Mouse (Mus musculus): Measurements from ENCODE around the gene Hacl1. TPM values are rescaled to one million over a fixed set of nuclear protein-coding genes. Genes with fewer than 3 reads are reported as not detected.

The Hacl1 gene
- polyA plus RNA-seq, 1 experiment from 2014 or later: 10.6 TPM

- WGBS: 95% methylated on average over 3 of the region's 3 CpGs
- Histone ChIP-seq H3K36me3 (no peaks in the 10 kb centered on the region), H3K9ac (no peak overlapping the region), H3K9me3 (no peaks in the 10 kb centered on the region), H3K4me1 (no peaks in the 10 kb centered on the region), H3K27ac (no peak overlapping the region), H3K4me3 (no peak overlapping the region), H3K27me3 (no peaks in the 10 kb centered on the region), H3K4me2 (replicated peaks) (no peak overlapping the region)
- no peak for ATAC-seq (ENCODE audit: insufficient number of reproducible peaks, insufficient read depth, low FRiP score, low TSS enrichment)
Observed at GRCm38 (mm10) chr14:31650347-31650746, 9.3 kb upstream of the Hacl1 start.

- WGBS: 85% methylated on average over 10 of the region's 10 CpGs
- no peak for ATAC-seq (ENCODE audit: insufficient number of reproducible peaks, insufficient read depth, low FRiP score, low TSS enrichment)
- no peaks in the 10 kb centered on the region for H3K4me1 ChIP-seq
Observed at GRCm38 (mm10) chr14:31647991-31648390, 6.9 kb upstream of the Hacl1 start.

DNA sequence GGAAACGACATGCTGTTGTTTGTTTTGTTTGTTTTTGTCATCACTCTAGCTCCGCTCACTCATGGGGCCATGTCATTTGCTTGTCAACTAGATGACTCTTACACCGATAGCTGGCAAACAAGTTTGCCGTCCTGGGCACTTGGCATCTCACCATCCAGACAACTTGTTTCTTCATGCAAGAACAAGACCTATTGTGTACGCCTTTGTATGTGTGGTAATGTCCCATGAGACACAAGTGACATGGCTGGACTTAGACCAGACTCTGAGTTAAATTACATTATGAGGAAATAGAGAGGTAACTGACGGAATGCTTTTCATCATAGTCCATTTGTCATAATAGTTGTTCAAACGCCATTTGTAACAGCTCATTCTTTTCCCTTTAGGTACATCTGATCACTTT is 4.8 kb upstream of the Hacl1 start:
- no peak overlapping the region for H3K27ac ChIP-seq
- no peaks in the 10 kb centered on the region for H3K27me3 ChIP-seq
- peaks cover 6% of the 10 kb centered on the region; the same call in 1 of the 2 replicates for H3K4me1 ChIP-seq
- H3K36me3 ChIP-seq: no peaks in the 10 kb centered on the region
- no peak overlapping the region for H3K4me2 ChIP-seq (replicated peaks)
- no peaks in the 10 kb centered on the region for H3K9me3 ChIP-seq
- H3K4me3 ChIP-seq: no peak overlapping the region
- no peak overlapping the region for H3K9ac ChIP-seq
- 88% methylated on average over 7 of the region's 7 CpGs for WGBS
- no peak for ATAC-seq (ENCODE audit: insufficient number of reproducible peaks, insufficient read depth, low FRiP score, low TSS enrichment)

More at GRCm38 (mm10) chr14:31647991-31648390, 6.9 kb upstream of the Hacl1 start:
- H3K27me3 ChIP-seq: no peaks in the 10 kb centered on the region
- H3K36me3 ChIP-seq: no peaks in the 10 kb centered on the region
- no peak overlapping the region for H3K27ac ChIP-seq
- no peak overlapping the region for H3K4me2 ChIP-seq (replicated peaks)
- no peaks in the 10 kb centered on the region for H3K9me3 ChIP-seq
- no peak overlapping the region for H3K9ac ChIP-seq
- H3K4me3 ChIP-seq: no peak overlapping the region

- no peak for ATAC-seq (ENCODE audit: insufficient number of reproducible peaks, insufficient read depth, low FRiP score, low TSS enrichment)
- H3K27me3 ChIP-seq: no peaks in the 10 kb centered on the region
- H3K9me3 ChIP-seq: no peaks in the 10 kb centered on the region
- no peaks in the 10 kb centered on the region for H3K36me3 ChIP-seq
- 63% methylated on average over 3 of the region's 3 CpGs for WGBS
- peaks cover 8% of the 10 kb centered on the region; the same call in 1 of the 2 replicates for H3K4me1 ChIP-seq
- H3K9ac ChIP-seq: no peak overlapping the region
- no peak overlapping the region for H3K4me3 ChIP-seq
- H3K27ac ChIP-seq: no peak overlapping the region
- H3K4me2 ChIP-seq (replicated peaks): no peak overlapping the region
Observed at GRCm38 (mm10) chr14:31644931-31645547, 4.0 kb upstream of the Hacl1 start.

GRCm38 (mm10) chr14:31644183-31644830 is 3.2 kb upstream of the Hacl1 start:
- no peak overlapping the region for H3K4me2 ChIP-seq (replicated peaks)
- H3K4me3 ChIP-seq: no peak overlapping the region
- H3K9ac ChIP-seq: no peak overlapping the region
- no peaks in the 10 kb centered on the region for H3K27me3 ChIP-seq
- H3K4me1 ChIP-seq: peaks cover 10% of the 10 kb centered on the region; the same call in 1 of the 2 replicates
- H3K9me3 ChIP-seq: no peaks in the 10 kb centered on the region
- no peak overlapping the region for H3K27ac ChIP-seq
- H3K36me3 ChIP-seq: no peaks in the 10 kb centered on the region
- no peak for ATAC-seq (ENCODE audit: insufficient number of reproducible peaks, insufficient read depth, low FRiP score, low TSS enrichment)
- 87% methylated on average over 5 of the region's 5 CpGs for WGBS

GRCm38 (mm10) chr14:31641506-31642155 is 545 bp upstream of the Hacl1 start:
- no peaks in the 10 kb centered on the region for H3K27me3 ChIP-seq
- H3K4me1 ChIP-seq: peaks cover 10% of the 10 kb centered on the region; the same call in 1 of the 2 replicates
- peak overlapping the region; percentile 81 for H3K4me2 ChIP-seq (replicated peaks)
- H3K9ac ChIP-seq: peak overlapping the region; percentile 60
- no peak for ATAC-seq (ENCODE audit: insufficient number of reproducible peaks, insufficient read depth, low FRiP score, low TSS enrichment)
- H3K9me3 ChIP-seq: no peaks in the 10 kb centered on the region
- peak overlapping the region; percentile 86; the same call in 1 of the 2 replicates for H3K27ac ChIP-seq
- peak overlapping the region; percentile 52 for H3K4me3 ChIP-seq
- WGBS: 70% methylated on average over 9 of the region's 9 CpGs
- H3K36me3 ChIP-seq: no peaks in the 10 kb centered on the region

- peak; percentile 24; the same call in 1 of the 2 replicates for ATAC-seq (ENCODE audit: insufficient number of reproducible peaks, insufficient read depth, low FRiP score, low TSS enrichment)
- H3K27ac ChIP-seq: peak within 1 kb of the TSS; percentile 86
- peak within 1 kb of the TSS; percentile 52 for H3K4me3 ChIP-seq
- peak within 1 kb of the TSS; percentile 60 for H3K9ac ChIP-seq
- 5% methylated on average over 26 of the region's 26 CpGs for WGBS
- peaks cover 10% of the 10 kb centered on the region; the same call in 1 of the 2 replicates for H3K4me1 ChIP-seq
- H3K27me3 ChIP-seq: no peaks in the 10 kb centered on the region
- H3K36me3 ChIP-seq: no peaks in the 10 kb centered on the region
- no peaks in the 10 kb centered on the region for H3K9me3 ChIP-seq
- peak within 1 kb of the TSS; percentile 81 for H3K4me2 ChIP-seq (replicated peaks)
Observed at GRCm38 (mm10) chr14:31640346-31640889, 668 bp downstream of the Hacl1 start, which contains the start of gene Gm49387. Gm49387 (minus strand) TSS chr14:31640878.

DNA sequence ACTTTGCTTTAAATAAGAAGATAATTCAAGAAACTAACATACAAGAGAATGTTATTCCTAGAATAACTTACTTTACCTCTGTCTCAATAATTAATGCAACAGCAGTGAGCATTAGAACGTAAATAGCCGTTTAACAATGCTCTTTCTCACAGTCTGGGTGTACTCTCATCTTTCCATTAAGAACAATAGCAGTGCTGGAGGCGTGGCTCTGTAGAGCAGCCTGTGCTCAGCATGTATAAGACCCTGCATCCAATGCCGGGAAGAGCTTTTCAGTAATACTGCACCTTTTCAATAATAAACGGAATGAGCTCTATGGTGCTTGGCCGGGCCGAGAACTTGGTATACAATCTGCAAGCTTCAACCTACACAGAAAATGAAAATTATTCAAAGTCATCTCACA is 10.4 kb downstream of the Hacl1 start:
- Histone ChIP-seq H3K9me3 (no peaks in the 10 kb centered on the region), H3K4me1 (no peaks in the 10 kb centered on the region), H3K36me3 (no peaks in the 10 kb centered on the region), H3K27ac (no peak overlapping the region), H3K4me3 (no peak overlapping the region), H3K27me3 (no peaks in the 10 kb centered on the region), H3K4me2 (replicated peaks) (no peak overlapping the region), H3K9ac (no peak overlapping the region)
- ATAC-seq (ENCODE audit: insufficient number of reproducible peaks, insufficient read depth, low FRiP score, low TSS enrichment): no peak
- WGBS: 71% methylated on average over 7 of the region's 7 CpGs

- Histone ChIP-seq H3K4me2 (replicated peaks) (no peak overlapping the region), H3K27ac (no peak overlapping the region), H3K36me3 (no peaks in the 10 kb centered on the region), H3K9me3 (no peaks in the 10 kb centered on the region), H3K27me3 (no peaks in the 10 kb centered on the region), H3K4me3 (no peak overlapping the region), H3K9ac (no peak overlapping the region), H3K4me1 (no peaks in the 10 kb centered on the region)
- WGBS: 86% methylated on average over 12 of the region's 12 CpGs
- ATAC-seq (ENCODE audit: insufficient number of reproducible peaks, insufficient read depth, low FRiP score, low TSS enrichment): no peak
Observed at GRCm38 (mm10) chr14:31622748-31623147, 18.3 kb downstream of the Hacl1 start.

GRCm38 (mm10) chr14:31620591-31621223 is 20.4 kb downstream of the Hacl1 start:
- Histone ChIP-seq H3K27ac (no peak overlapping the region), H3K9ac (no peak overlapping the region), H3K9me3 (no peaks in the 10 kb centered on the region), H3K36me3 (no peaks in the 10 kb centered on the region), H3K27me3 (no peaks in the 10 kb centered on the region), H3K4me2 (replicated peaks) (no peak overlapping the region), H3K4me3 (no peak overlapping the region), H3K4me1 (no peaks in the 10 kb centered on the region)
- ATAC-seq (ENCODE audit: insufficient number of reproducible peaks, insufficient read depth, low FRiP score, low TSS enrichment): no peak
- WGBS: 72% methylated on average over 9 of the region's 9 CpGs

GRCm38 (mm10) chr14:31617997-31618396 is 23.1 kb downstream of the Hacl1 start:
- no peaks in the 10 kb centered on the region for H3K9me3 ChIP-seq
- H3K36me3 ChIP-seq: no peaks in the 10 kb centered on the region
- no peak overlapping the region for H3K9ac ChIP-seq
- no peaks in the 10 kb centered on the region for H3K27me3 ChIP-seq
- H3K4me2 ChIP-seq (replicated peaks): no peak overlapping the region
- 80% methylated on average over 3 of the region's 3 CpGs for WGBS
- H3K27ac ChIP-seq: no peak overlapping the region
- no peak for ATAC-seq (ENCODE audit: insufficient number of reproducible peaks, insufficient read depth, low FRiP score, low TSS enrichment)
- no peaks in the 10 kb centered on the region for H3K4me1 ChIP-seq
- H3K4me3 ChIP-seq: no peak overlapping the region

All from embryonic facial prominence, embryonic 12.5 days (tissue).